Mouse (Mus musculus) heart, adult 18-20 months (tissue): ENCODE data around the gene Pofut1. TPM values are rescaled to one million over a fixed set of nuclear protein-coding genes. Genes with fewer than 3 reads are reported as not detected.
"Not testable (repeated sequence)": the region's sequence is repeated elsewhere in the genome, so short reads cannot be mapped to it uniquely, and the experiment has no call there.

Experiments
- DNase-seq, 2 experiments: peaks; one replicate each; pipeline ENCODE4 v3.0.0; 2021 to 2022; ENCODE audit warnings: mixed read lengths in 1 of 2
- total RNA-seq, 2 experiments: library from RNA; stranded (reverse); gene quantifications; 2 replicates each; pipeline ENCODE4 v1.2.3; 2021

Pofut1 gene
- total RNA-seq, 2 experiments from 2014 or later: 13.6 to 13.9 TPM

GRCm38 (mm10) chr2:153238406-153238805, 2.9 kb upstream of the Pofut1 start:
- no peak for DNase-seq

- DNase-seq: no peak
Observed at GRCm38 (mm10) chr2:153239021-153239859, 2.1 kb upstream of the Pofut1 start.

GRCm38 (mm10) chr2:153239860-153240480, 1.4 kb upstream of the Pofut1 start:
- no peak for DNase-seq

GRCm38 (mm10) chr2:153240701-153241235, 565 bp upstream of the Pofut1 start:
- DNase-seq: peak; percentile 28 to 42

GRCm38 (mm10) chr2:153242156-153242555, 823 bp downstream of the Pofut1 start:
- DNase-seq: no peak

- DNase-seq: no peak
Observed at GRCm38 (mm10) chr2:153249751-153250150, 8.4 kb downstream of the Pofut1 start.

- no peak for DNase-seq
Observed at GRCm38 (mm10) chr2:153256604-153257003, 15.3 kb downstream of the Pofut1 start.

- DNase-seq: peak in 1 of 2 experiments; percentile 13
Observed at GRCm38 (mm10) chr2:153259030-153259863, 17.9 kb downstream of the Pofut1 start.

GRCm38 (mm10) chr2:153259864-153260674, 18.7 kb downstream of the Pofut1 start:
- DNase-seq: no peak

GRCm38 (mm10) chr2:153263053-153263452, 21.7 kb downstream of the Pofut1 start:
- no peak for DNase-seq

GRCm38 (mm10) chr2:153267331-153267730, 26.0 kb downstream of the Pofut1 start:
- DNase-seq: no peak

- not testable (repeated sequence) for DNase-seq
Observed at GRCm38 (mm10) chr2:153270231-153270915, 29.0 kb downstream of the Pofut1 start.

- DNase-seq: not testable (repeated sequence)
Observed at GRCm38 (mm10) chr2:153274200-153274918, 33.0 kb downstream of the Pofut1 start.

GRCm38 (mm10) chr2:153274919-153275247, 33.5 kb downstream of the Pofut1 start:
- no peak for DNase-seq

- not testable (repeated sequence) for DNase-seq
Observed at GRCm38 (mm10) chr2:153275577-153275976, 34.2 kb downstream of the Pofut1 start.

- no peak for DNase-seq
Observed at GRCm38 (mm10) chr2:153276440-153276839, 35.1 kb downstream of the Pofut1 start.

- DNase-seq: not testable (repeated sequence)
Observed at GRCm38 (mm10) chr2:153276846-153277245, 35.5 kb downstream of the Pofut1 start.

GRCm38 (mm10) chr2:153278357-153278756, 37.0 kb downstream of the Pofut1 start:
- no peak for DNase-seq

- no peak for DNase-seq
Observed at GRCm38 (mm10) chr2:153283919-153284318, 42.6 kb downstream of the Pofut1 start.

GRCm38 (mm10) chr2:153286524-153286923, 45.2 kb downstream of the Pofut1 start:
- no peak for DNase-seq
